Mouse (Mus musculus): Measurements from ENCODE around the gene Olfml3. TPM values are rescaled to one million over a fixed set of nuclear protein-coding genes. Genes with fewer than 3 reads are reported as not detected.

Gene Olfml3
- polyA plus RNA-seq, 1 experiment: 30.0 TPM

DNA sequence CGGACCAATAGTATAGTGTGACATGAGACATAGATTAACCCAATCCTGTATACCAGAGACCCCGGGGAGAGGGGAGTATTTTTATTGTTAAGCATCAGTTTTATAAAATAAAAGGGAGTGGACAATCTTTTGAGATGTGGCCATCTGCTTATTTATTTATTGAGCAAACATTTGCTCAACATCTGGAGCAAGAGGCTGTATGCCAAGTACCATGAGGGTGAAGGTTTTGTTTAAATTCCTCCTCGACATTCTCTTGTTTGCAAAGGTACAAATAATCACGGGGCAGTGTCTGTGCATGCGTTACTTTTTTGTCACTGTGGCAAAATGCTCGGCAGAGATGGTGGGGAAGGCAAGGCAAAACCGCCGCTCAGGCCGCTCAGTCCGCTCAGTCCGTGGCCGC lies 32.4 kb downstream of the Olfml3 start:
- H3K4me1 ChIP-seq (ENCODE audit: control insufficient read depth, insufficient read depth, low read length): no peaks in the 10 kb centered on the region
- TF ChIP-seq CTCF (conservative IDR thresholded peaks at IDR 0.05; ENCODE audit: insufficient read depth, insufficient read length, low read depth, low read length): no peak
- H3K4me3 ChIP-seq (ENCODE audit: insufficient read depth, low read depth, low read length): no peak overlapping the region
- DNase-seq: no peak
- H3K36me3 ChIP-seq (ENCODE audit: control insufficient read depth, insufficient read depth, low read length): no peaks in the 10 kb centered on the region
- H3K27ac ChIP-seq (ENCODE audit: insufficient read depth, low read depth, low read length): no peak overlapping the region
- WGBS: 83% methylated on average over 12 of the region's 12 CpGs
- H3K27me3 ChIP-seq (replicated peaks; ENCODE audit: control insufficient read depth, insufficient read depth, low read length): no peaks in the 10 kb centered on the region

DNA sequence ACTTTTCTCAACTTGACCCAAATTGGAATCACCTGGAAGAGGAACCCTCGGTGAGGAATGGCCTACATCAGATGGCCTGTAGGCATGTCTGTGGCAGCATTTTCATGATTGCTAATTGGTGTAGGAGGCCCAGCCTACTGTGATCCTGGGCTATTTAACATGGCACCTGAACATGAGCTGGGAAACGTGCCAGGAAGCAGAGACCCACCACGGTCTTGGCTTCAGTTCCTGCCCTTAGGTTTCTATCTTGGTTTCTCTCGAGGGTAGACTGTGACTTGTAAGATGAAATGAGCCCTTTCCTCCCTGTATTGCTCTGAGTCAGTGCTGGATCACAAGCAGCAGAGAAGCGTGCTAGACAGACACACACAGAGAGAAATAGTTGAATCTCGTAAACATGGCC lies 33.1 kb downstream of the Olfml3 start:
- TF ChIP-seq CTCF (conservative IDR thresholded peaks at IDR 0.05; ENCODE audit: insufficient read depth, insufficient read length, low read depth, low read length) (no peak), POLR2A (IDR thresholded peaks at IDR 0.05; ENCODE audit: low read depth, low read length) (no peak)
- 72% methylated on average over 6 of the region's 6 CpGs for WGBS
- no peak overlapping the region for H3K4me3 ChIP-seq (ENCODE audit: insufficient read depth, low read depth, low read length)
- H3K4me1 ChIP-seq (ENCODE audit: control insufficient read depth, insufficient read depth, low read length): no peaks in the 10 kb centered on the region
- H3K27me3 ChIP-seq (replicated peaks; ENCODE audit: control insufficient read depth, insufficient read depth, low read length): no peaks in the 10 kb centered on the region
- DNase-seq: no peak
- H3K36me3 ChIP-seq (ENCODE audit: control insufficient read depth, insufficient read depth, low read length): no peaks in the 10 kb centered on the region
- H3K27ac ChIP-seq (ENCODE audit: insufficient read depth, low read depth, low read length): no peak overlapping the region

- no peak overlapping the region for H3K4me3 ChIP-seq (ENCODE audit: insufficient read depth, low read depth, low read length)
- H3K27ac ChIP-seq (ENCODE audit: insufficient read depth, low read depth, low read length): no peak overlapping the region
- no peak for DNase-seq
- H3K27me3 ChIP-seq (replicated peaks; ENCODE audit: control insufficient read depth, insufficient read depth, low read length): no peaks in the 10 kb centered on the region
- H3K4me1 ChIP-seq (ENCODE audit: control insufficient read depth, insufficient read depth, low read length): no peaks in the 10 kb centered on the region
- TF ChIP-seq POLR2A (IDR thresholded peaks at IDR 0.05; ENCODE audit: low read depth, low read length) (no peak), CTCF (conservative IDR thresholded peaks at IDR 0.05; ENCODE audit: insufficient read depth, insufficient read length, low read depth, low read length) (no peak)
- 68% methylated on average over 1 of the region's 1 CpGs for WGBS
- H3K36me3 ChIP-seq (ENCODE audit: control insufficient read depth, insufficient read depth, low read length): no peaks in the 10 kb centered on the region
Observed at GRCm38 (mm10) chr3:103696388-103696925, 41.3 kb downstream of the Olfml3 start.

DNA sequence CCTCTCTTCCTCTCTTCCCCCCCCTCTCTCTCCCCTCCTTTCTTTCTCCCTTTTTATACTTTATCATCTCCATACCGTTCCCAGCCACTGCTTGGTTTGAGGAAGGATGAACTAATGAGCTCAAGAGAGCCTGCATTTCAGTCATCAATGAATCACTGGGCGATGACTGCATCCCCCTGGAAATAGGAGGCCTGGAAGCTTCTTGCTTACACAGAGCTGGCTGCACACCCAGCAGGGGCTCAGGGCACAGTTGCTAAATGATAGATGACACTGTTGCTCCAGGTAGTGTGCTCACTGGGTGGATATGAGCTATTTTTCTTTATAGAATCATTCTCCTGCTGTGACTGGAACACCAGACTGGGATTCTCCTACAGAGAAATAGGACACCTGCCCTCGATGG lies 42.2 kb downstream of the Olfml3 start:
- Histone ChIP-seq H3K27ac (ENCODE audit: insufficient read depth, low read depth, low read length) (no peak overlapping the region), H3K36me3 (ENCODE audit: control insufficient read depth, insufficient read depth, low read length) (no peaks in the 10 kb centered on the region), H3K4me1 (ENCODE audit: control insufficient read depth, insufficient read depth, low read length) (no peaks in the 10 kb centered on the region), H3K4me3 (ENCODE audit: insufficient read depth, low read depth, low read length) (no peak overlapping the region), H3K27me3 (replicated peaks; ENCODE audit: control insufficient read depth, insufficient read depth, low read length) (no peaks in the 10 kb centered on the region)
- TF ChIP-seq CTCF (conservative IDR thresholded peaks at IDR 0.05; ENCODE audit: insufficient read depth, insufficient read length, low read depth, low read length) (no peak), POLR2A (IDR thresholded peaks at IDR 0.05; ENCODE audit: low read depth, low read length) (no peak)
- no peak for DNase-seq
- 57% methylated on average over 3 of the region's 3 CpGs for WGBS

DNA sequence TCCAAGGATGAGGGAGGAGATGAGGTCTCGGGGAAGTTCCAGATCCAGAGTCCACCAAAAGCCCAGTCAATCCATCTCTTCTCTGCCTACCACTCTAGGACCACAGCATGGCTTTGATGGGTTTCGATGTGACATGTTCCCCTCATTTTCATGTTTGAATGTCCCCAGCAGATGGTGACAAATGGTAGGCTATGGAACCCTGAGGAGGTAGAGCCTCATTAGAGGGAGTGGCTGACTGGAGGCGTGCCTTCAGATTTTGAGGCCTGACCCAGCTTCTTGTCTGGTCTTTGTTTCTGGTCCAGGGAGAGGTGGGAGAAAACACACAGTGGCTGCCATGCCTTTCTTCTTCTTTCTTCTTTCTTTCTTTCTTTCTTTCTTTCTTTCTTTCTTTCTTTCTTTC lies 47.3 kb downstream of the Olfml3 start:
- DNase-seq: peak; percentile 35
- no peaks in the 10 kb centered on the region for H3K36me3 ChIP-seq (ENCODE audit: control insufficient read depth, insufficient read depth, low read length)

GRCm38 (mm10) chr3:103689043-103689442 lies 48.8 kb downstream of the Olfml3 start:
- no peak for TF ChIP-seq CTCF (conservative IDR thresholded peaks at IDR 0.05; ENCODE audit: insufficient read depth, insufficient read length, low read depth, low read length)
- no peak for TF ChIP-seq POLR2A (IDR thresholded peaks at IDR 0.05; ENCODE audit: low read depth, low read length)
- H3K4me1 ChIP-seq (ENCODE audit: control insufficient read depth, insufficient read depth, low read length): no peaks in the 10 kb centered on the region
- no peak overlapping the region for H3K4me3 ChIP-seq (ENCODE audit: insufficient read depth, low read depth, low read length)
- H3K27ac ChIP-seq (ENCODE audit: insufficient read depth, low read depth, low read length): no peak overlapping the region
- no peak for DNase-seq
- no peaks in the 10 kb centered on the region for H3K27me3 ChIP-seq (replicated peaks; ENCODE audit: control insufficient read depth, insufficient read depth, low read length)
- 62% methylated on average over 1 of the region's 1 CpGs for WGBS
- H3K36me3 ChIP-seq (ENCODE audit: control insufficient read depth, insufficient read depth, low read length): no peaks in the 10 kb centered on the region

More for the DNA sequence above, 47.3 kb downstream of the Olfml3 start:
- Histone ChIP-seq H3K27me3 (replicated peaks; ENCODE audit: control insufficient read depth, insufficient read depth, low read length) (no peaks in the 10 kb centered on the region), H3K27ac (ENCODE audit: insufficient read depth, low read depth, low read length) (no peak overlapping the region), H3K4me3 (ENCODE audit: insufficient read depth, low read depth, low read length) (no peak overlapping the region), H3K4me1 (ENCODE audit: control insufficient read depth, insufficient read depth, low read length) (no peaks in the 10 kb centered on the region)
- 76% methylated on average over 3 of the region's 3 CpGs for WGBS
- peak; percentile 32; the same call in 1 of the 2 replicates for TF ChIP-seq CTCF (conservative IDR thresholded peaks at IDR 0.05; ENCODE audit: insufficient read depth, insufficient read length, low read depth, low read length)
- TF ChIP-seq POLR2A (IDR thresholded peaks at IDR 0.05; ENCODE audit: low read depth, low read length): no peak

DNA sequence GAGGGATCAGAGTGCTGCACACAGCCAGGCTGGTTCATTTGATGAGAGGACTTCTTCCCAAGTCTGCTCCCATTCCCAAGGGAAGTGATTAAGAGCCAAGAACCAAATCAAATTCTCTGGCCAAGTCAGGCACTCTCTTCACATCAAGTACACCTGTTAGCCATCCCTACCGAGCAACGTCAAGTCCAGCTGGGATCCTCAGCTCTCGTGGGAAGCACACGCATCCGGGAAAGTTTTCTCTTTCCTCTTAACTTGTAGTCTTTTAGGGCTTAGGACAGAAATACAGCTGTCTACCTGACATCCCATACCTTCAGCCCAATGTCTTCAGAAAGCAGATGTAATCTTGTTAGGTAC lies 53.9 kb downstream of the Olfml3 start:
- no peaks in the 10 kb centered on the region for H3K4me1 ChIP-seq (ENCODE audit: control insufficient read depth, insufficient read depth, low read length)
- H3K27ac ChIP-seq (ENCODE audit: insufficient read depth, low read depth, low read length): no peak overlapping the region
- H3K36me3 ChIP-seq (ENCODE audit: control insufficient read depth, insufficient read depth, low read length): no peaks in the 10 kb centered on the region
- 29% methylated on average over 5 of the region's 5 CpGs for WGBS
- TF ChIP-seq CTCF (conservative IDR thresholded peaks at IDR 0.05; ENCODE audit: insufficient read depth, insufficient read length, low read depth, low read length): no peak
- TF ChIP-seq POLR2A (IDR thresholded peaks at IDR 0.05; ENCODE audit: low read depth, low read length): no peak
- DNase-seq: no peak
- no peaks in the 10 kb centered on the region for H3K27me3 ChIP-seq (replicated peaks; ENCODE audit: control insufficient read depth, insufficient read depth, low read length)
- no peak overlapping the region for H3K4me3 ChIP-seq (ENCODE audit: insufficient read depth, low read depth, low read length)
